Mouse (Mus musculus) midbrain, embryonic 15.5 days (tissue): Measurements from ENCODE around the gene Rere. TPM values are rescaled to one million over a fixed set of nuclear protein-coding genes. Genes with fewer than 3 reads are reported as not detected.
A peak's percentile ranks its signal among the peaks of the same experiment; 100 is the strongest.

Experiments
- ATAC-seq: fragments of 200-750 bp; cut with Nextera tagmentation; replicated peaks from 2 replicates; pipeline ENCODE4 v1.8.0; 2017; ENCODE audit warnings: moderate TSS enrichment
- H3K27ac ChIP-seq: fragments of 300-500 bp; sonication (generic); 2 replicates; pipeline ENCODE4 v1.5.1; 2015; ENCODE audit warnings: mild to moderate bottlenecking, inconsistent platforms
- H3K27me3 ChIP-seq: fragments of 300-500 bp; sonication (generic); replicated peaks from 2 replicates; pipeline ENCODE4 v1.6.1; 2015; ENCODE audit warnings: inconsistent platforms
- H3K36me3 ChIP-seq: fragments of 300-500 bp; sonication (generic); replicated peaks from 2 replicates; pipeline ENCODE4 v1.6.1; 2015; ENCODE audit warnings: inconsistent platforms
- H3K4me1 ChIP-seq: fragments of 300-500 bp; sonication (generic); 2 replicates; pipeline ENCODE4 v1.6.1; 2015; ENCODE audit warnings: inconsistent platforms
- H3K4me2 ChIP-seq: fragments of 300-500 bp; sonication (generic); 2 replicates; pipeline ENCODE4 v1.6.1; 2015; ENCODE audit warnings: inconsistent platforms, mild to moderate bottlenecking, moderate library complexity
- H3K4me3 ChIP-seq: fragments of 300-500 bp; sonication (generic); 2 replicates; pipeline ENCODE4 v1.5.1; 2015; ENCODE audit warnings: mild to moderate bottlenecking, inconsistent platforms
- H3K9ac ChIP-seq: fragments of 300-500 bp; sonication (generic); 2 replicates; pipeline ENCODE4 v1.6.1; 2015; ENCODE audit warnings: mild to moderate bottlenecking, inconsistent platforms
- H3K9me3 ChIP-seq: fragments of 300-500 bp; sonication (generic); 2 replicates; pipeline ENCODE4 v1.6.1; 2016; ENCODE audit warnings: inconsistent platforms
- WGBS: fragments of 180-500 bp; shearing (Covaris S2); methylation state at CpG from one replicate; pipeline ENCODE4 v1.1.7; 2015; ENCODE audit warnings: mixed read lengths; 5-methylcytosine and 5-hydroxymethylcytosine counted together
- polyA plus RNA-seq: library from polyadenylated mRNA; unstranded; fragments of >200 nt; fragmentation: Nextera tagmentation; extraction: Ambion mirVana; gene quantifications from 2 replicates; pipeline ENCODE4 v1.2.1, GENCODE M21; 2015

The Rere gene
- polyA plus RNA-seq, result 32.1 and 37.4 TPM in 2 replicates

DNA sequence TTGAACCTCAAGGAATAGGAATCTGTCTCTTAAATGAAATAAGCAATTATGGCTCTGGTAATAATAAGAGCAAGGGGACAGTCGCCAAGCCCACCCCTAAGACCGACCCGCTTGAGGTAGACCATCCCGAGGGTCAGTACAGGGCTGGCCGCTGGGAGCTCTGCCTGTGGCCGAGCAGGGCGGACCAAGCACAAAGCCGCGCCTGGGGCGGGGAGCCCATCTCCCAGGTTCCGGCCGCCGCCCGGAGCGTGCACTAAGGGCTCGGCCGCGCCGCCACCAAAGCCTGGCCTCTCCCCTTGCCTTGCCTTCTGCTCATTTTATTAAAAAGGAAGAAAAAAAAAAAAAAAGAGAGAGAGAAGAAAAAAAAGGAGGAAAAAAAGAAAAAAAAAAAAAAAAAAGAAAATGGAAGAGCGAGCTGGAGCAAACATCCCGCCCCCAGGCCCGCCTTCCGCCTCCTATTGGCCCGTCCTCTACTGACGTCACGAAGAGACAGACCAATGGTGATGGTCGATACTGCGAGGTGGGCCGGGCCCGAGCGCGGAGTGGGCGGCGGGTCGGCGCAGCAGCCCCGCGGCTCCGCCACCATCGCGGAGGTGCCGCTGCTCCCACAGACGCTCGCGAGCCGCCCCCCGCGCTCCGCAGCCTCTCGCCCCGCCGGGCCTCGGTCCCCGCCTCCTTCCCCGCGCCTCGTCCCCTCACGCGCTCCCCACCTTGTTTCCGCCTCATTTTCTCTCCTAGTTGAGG lies at the start of gene Rere:
Rere (plus strand) TSS at position 629 of the 744 bp plus-strand sequence.
- H3K36me3 ChIP-seq, result no peaks in the 10 kb centered on the region
- peak; percentile 98 for ATAC-seq
- peak within 1 kb of the TSS; percentile 99 for H3K27ac ChIP-seq
- peak within 1 kb of the TSS; percentile 69 for H3K4me3 ChIP-seq
- peaks cover 27% of the 10 kb centered on the region for H3K4me1 ChIP-seq
- no peaks in the 10 kb centered on the region for H3K9me3 ChIP-seq
- peak within 1 kb of the TSS; percentile 75 for H3K4me2 ChIP-seq
- under 1% methylated on average over 45 of the region's 60 CpGs for WGBS
- H3K27me3 ChIP-seq, result no peaks in the 10 kb centered on the region
- peak within 1 kb of the TSS; percentile 92 for H3K9ac ChIP-seq

- H3K4me1 ChIP-seq, result peaks cover 27% of the 10 kb centered on the region
- no peak overlapping the region for H3K4me3 ChIP-seq
- no peaks in the 10 kb centered on the region for H3K36me3 ChIP-seq
- no peak for ATAC-seq
- no peak overlapping the region for H3K27ac ChIP-seq
- 61% methylated on average over 8 of the region's 8 CpGs for WGBS
- H3K27me3 ChIP-seq, result no peaks in the 10 kb centered on the region
- H3K4me2 ChIP-seq, result no peak overlapping the region
- H3K9ac ChIP-seq, result no peak overlapping the region
- H3K9me3 ChIP-seq, result no peaks in the 10 kb centered on the region
Measured at GRCm38 (mm10) chr4:150231871-150232270, 49.6 kb upstream of the Rere start.

GRCm38 (mm10) chr4:150234599-150235327 lies 46.7 kb upstream of the Rere start:
- no peak overlapping the region for H3K4me3 ChIP-seq
- peak overlapping the region; percentile 62 for H3K27ac ChIP-seq
- 41% methylated on average over 8 of the region's 8 CpGs for WGBS
- H3K4me1 ChIP-seq, result peaks cover 42% of the 10 kb centered on the region
- H3K9me3 ChIP-seq, result no peaks in the 10 kb centered on the region
- ATAC-seq, result no peak
- no peaks in the 10 kb centered on the region for H3K36me3 ChIP-seq
- no peaks in the 10 kb centered on the region for H3K27me3 ChIP-seq
- H3K4me2 ChIP-seq, result no peak overlapping the region
- H3K9ac ChIP-seq, result no peak overlapping the region

GRCm38 (mm10) chr4:150235585-150235984 lies 45.9 kb upstream of the Rere start:
- H3K27ac ChIP-seq, result no peak overlapping the region
- no peak overlapping the region for H3K4me3 ChIP-seq
- H3K36me3 ChIP-seq, result no peaks in the 10 kb centered on the region
- no peak for ATAC-seq
- H3K4me2 ChIP-seq, result no peak overlapping the region
- no peaks in the 10 kb centered on the region for H3K9me3 ChIP-seq
- WGBS, result 78% methylated on average over 4 of the region's 4 CpGs
- H3K9ac ChIP-seq, result no peak overlapping the region
- no peaks in the 10 kb centered on the region for H3K27me3 ChIP-seq
- peaks cover 47% of the 10 kb centered on the region for H3K4me1 ChIP-seq

GRCm38 (mm10) chr4:150236031-150236430 lies 45.4 kb upstream of the Rere start:
- H3K9ac ChIP-seq, result 0 out of 2 replicates have a peak overlapping the region, but pooled peaks have one; percentile 78
- H3K27ac ChIP-seq, result peak overlapping the region; percentile 98
- 83% methylated on average over 8 of the region's 8 CpGs for WGBS
- no peaks in the 10 kb centered on the region for H3K27me3 ChIP-seq
- peak overlapping the region; percentile 77 for H3K4me3 ChIP-seq
- peaks cover 3% of the 10 kb centered on the region for H3K36me3 ChIP-seq
- H3K4me2 ChIP-seq, result peak overlapping the region; percentile 69
- H3K9me3 ChIP-seq, result no peaks in the 10 kb centered on the region
- no peak for ATAC-seq
- H3K4me1 ChIP-seq, result peaks cover 45% of the 10 kb centered on the region

DNA sequence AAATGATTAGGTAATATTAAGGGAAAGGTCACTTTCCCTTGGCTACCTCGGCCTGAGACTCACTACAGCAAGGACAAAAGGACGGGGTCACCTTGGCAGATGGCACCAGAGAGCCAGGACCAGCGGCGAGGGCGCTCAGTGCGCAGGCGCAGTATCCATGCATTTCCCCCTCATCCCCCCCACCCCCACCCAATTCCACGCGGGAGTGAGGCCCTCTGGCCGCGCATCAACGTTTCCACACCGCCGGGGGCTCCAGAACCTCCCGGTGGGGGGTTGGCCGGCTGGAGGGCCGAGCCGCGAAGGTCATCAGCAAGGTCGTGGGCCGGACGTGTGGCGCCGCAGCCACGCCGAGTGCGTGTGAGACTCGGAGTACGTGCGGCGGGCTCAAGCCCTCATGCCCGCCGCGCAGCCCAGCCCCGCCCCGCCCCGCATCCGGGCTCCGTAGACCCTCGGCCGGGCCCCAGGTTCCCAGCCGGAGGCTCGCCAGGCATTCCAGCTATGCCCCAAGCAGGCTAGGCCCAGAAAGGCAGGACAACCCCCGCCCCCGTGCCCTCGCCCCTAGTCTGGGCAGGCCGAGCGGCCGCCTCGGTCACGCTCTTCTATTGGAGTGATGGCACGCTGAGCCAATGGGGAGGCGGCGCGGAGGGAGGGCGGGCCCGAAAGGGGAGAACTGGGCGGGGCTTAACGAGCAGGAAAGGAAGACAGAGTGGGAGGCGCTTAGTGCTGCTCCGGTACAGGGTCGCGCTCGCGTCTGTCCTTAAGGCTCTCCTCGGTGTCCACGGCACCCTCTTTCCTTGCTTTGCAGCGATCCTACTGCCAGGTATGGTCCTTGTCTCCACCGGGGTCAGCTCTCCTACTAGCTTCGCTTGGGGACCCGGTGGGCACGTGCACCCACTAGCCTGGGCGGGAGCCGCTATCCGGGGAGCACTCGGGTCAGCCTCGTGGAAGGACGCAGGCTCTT lies 44.6 kb upstream of the Rere start, which contains the start of gene Eno1:
Eno1 (plus strand) TSS at position 201 of the 961 bp plus-strand sequence.
- Histone ChIP-seq H3K4me3 (peak within 1 kb of the TSS; percentile 77), H3K4me1 (peaks cover 49% of the 10 kb centered on the region), H3K9me3 (no peaks in the 10 kb centered on the region), H3K27ac (peak within 1 kb of the TSS; percentile 98), H3K9ac (peak within 1 kb of the TSS; percentile 78), H3K27me3 (no peaks in the 10 kb centered on the region), H3K4me2 (peak within 1 kb of the TSS; percentile 69), H3K36me3 (peaks cover 8% of the 10 kb centered on the region)
- under 1% methylated on average over 70 of the region's 78 CpGs for WGBS
- ATAC-seq, result peak; percentile 97

- under 1% methylated on average over 21 of the region's 21 CpGs for WGBS
Measured at GRCm38 (mm10) chr4:150237636-150238361, 43.6 kb upstream of the Rere start.

GRCm38 (mm10) chr4:150238433-150239086 lies 42.9 kb upstream of the Rere start:
- Histone ChIP-seq H3K4me1 (peaks cover 49% of the 10 kb centered on the region), H3K4me2 (peak overlapping the region; percentile 69), H3K27me3 (no peaks in the 10 kb centered on the region), H3K4me3 (peak overlapping the region; percentile 77), H3K9me3 (no peaks in the 10 kb centered on the region), H3K36me3 (peaks cover 22% of the 10 kb centered on the region), H3K27ac (no peak overlapping the region), H3K9ac (peak overlapping the region; percentile 78)
- WGBS, result 8% methylated on average over 3 of the region's 3 CpGs
- ATAC-seq, result no peak

More at GRCm38 (mm10) chr4:150237636-150238361, 43.6 kb upstream of the Rere start:
- H3K9me3 ChIP-seq, result no peaks in the 10 kb centered on the region
- peak overlapping the region; percentile 69 for H3K4me2 ChIP-seq
- no peaks in the 10 kb centered on the region for H3K27me3 ChIP-seq
- H3K4me1 ChIP-seq, result peaks cover 47% of the 10 kb centered on the region
- H3K27ac ChIP-seq, result peak overlapping the region; percentile 98
- peaks cover 16% of the 10 kb centered on the region for H3K36me3 ChIP-seq
- H3K4me3 ChIP-seq, result peak overlapping the region; percentile 77
- 0 out of 2 replicates have a peak, but pooled peaks have one; percentile 22 for ATAC-seq
- H3K9ac ChIP-seq, result peak overlapping the region; percentile 78

GRCm38 (mm10) chr4:150239087-150239480 lies 42.4 kb upstream of the Rere start:
- no peak for ATAC-seq
- 31% methylated on average over 5 of the region's 5 CpGs for WGBS
- H3K4me3 ChIP-seq, result peak overlapping the region; percentile 77
- H3K36me3 ChIP-seq, result peaks cover 27% of the 10 kb centered on the region
- H3K27me3 ChIP-seq, result no peaks in the 10 kb centered on the region
- no peak overlapping the region for H3K27ac ChIP-seq
- H3K9ac ChIP-seq, result peak overlapping the region; percentile 4; the same call in 1 of the 2 replicates
- H3K4me2 ChIP-seq, result peak overlapping the region; percentile 69
- no peaks in the 10 kb centered on the region for H3K9me3 ChIP-seq
- peaks cover 49% of the 10 kb centered on the region for H3K4me1 ChIP-seq

GRCm38 (mm10) chr4:150239503-150239902 lies 41.9 kb upstream of the Rere start:
- Histone ChIP-seq H3K36me3 (peaks cover 32% of the 10 kb centered on the region), H3K9me3 (no peaks in the 10 kb centered on the region), H3K4me3 (peak overlapping the region; percentile 77; the same call in 1 of the 2 replicates), H3K27me3 (no peaks in the 10 kb centered on the region), H3K4me2 (peak overlapping the region; percentile 69), H3K27ac (no peak overlapping the region; the same call in 1 of the 2 replicates), H3K4me1 (peaks cover 47% of the 10 kb centered on the region), H3K9ac (no peak overlapping the region)
- no peak for ATAC-seq
- WGBS, result 51% methylated on average over 6 of the region's 6 CpGs
